Comparison of ENCODE assay signal across 21 mouse cellular contexts in genomic region chr3:52027972-52028371, GRCm38 (mm10).
DNase-seq lines count a peak whose midpoint lies in the region; ATAC-seq and TF ChIP-seq lines count a peak whose summit lies in the region.
"Had no signal": no experiment of that assay in that cellular context is flagged by ENCODE, and none has a peak within 500 bp of the region (broad histone marks: within the 10 kb centered on the region; RNA-seq: fewer than 3 reads in every experiment).

No protein-coding gene starts in this region.

- H3K4me3 ChIP-seq in forebrain, embryonic 11.5 days (ENCODE audit: low read depth, low read length), result no peak overlapping the region
- no peak overlapping the region for H3K4me3 ChIP-seq in forebrain, postnatal 0 days (ENCODE audit: low read depth, low read length)
- H3K4me3 ChIP-seq in lung, embryonic 16.5 days (ENCODE audit: low read length), result no peak overlapping the region
- H3K4me3 ChIP-seq in ES-Bruce4 (ENCODE audit: low read depth, low read length), result no peak overlapping the region
- H3K4me3 ChIP-seq: forebrain, embryonic 10.5 days; heart, adult 2 months; heart, embryonic 15.5 days; neural tube, embryonic 15.5 days had no signal

- WGBS in forebrain, embryonic 11.5 days, result 73% methylated on average over 7 of the region's 7 CpGs
- WGBS in forebrain, postnatal 0 days, result 80% methylated on average over 7 of the region's 7 CpGs
- 58% methylated on average over 7 of the region's 7 CpGs for WGBS in lung, embryonic 16.5 days

- 0 out of 2 replicates have a peak, but pooled peaks have one; percentile 40 for TF ChIP-seq EP300 in ES-Bruce4 (IDR thresholded peaks at IDR 0.05; ENCODE audit: insufficient read depth, low read depth, low read length)

- no peaks in the 10 kb centered on the region for H3K27me3 ChIP-seq in forebrain, embryonic 11.5 days (ENCODE audit: control insufficient read depth, insufficient read depth, low read length)
- no peaks in the 10 kb centered on the region for H3K27me3 ChIP-seq in forebrain, postnatal 0 days (ENCODE audit: insufficient read depth, low read length)
- H3K27me3 ChIP-seq in lung, embryonic 16.5 days (ENCODE audit: control insufficient read depth, insufficient read depth, low read depth, low read length), result no peaks in the 10 kb centered on the region
- H3K27me3 ChIP-seq in ES-Bruce4 (ENCODE audit: control insufficient read depth, insufficient read depth, low read length, poor library complexity, severe bottlenecking), result no peaks in the 10 kb centered on the region; the same call in 1 of the 2 replicates
- H3K27me3 ChIP-seq: heart, embryonic 15.5 days; neural tube, embryonic 15.5 days had no signal

- H3K27ac ChIP-seq in forebrain, embryonic 11.5 days (ENCODE audit: low read depth, low read length), result no peak overlapping the region
- no peak overlapping the region for H3K27ac ChIP-seq in forebrain, postnatal 0 days (ENCODE audit: low read depth, low read length)
- peak overlapping the region; percentile 68 for H3K27ac ChIP-seq in lung, embryonic 16.5 days (ENCODE audit: low read length)
- no peak overlapping the region for H3K27ac ChIP-seq in ES-Bruce4 (ENCODE audit: insufficient read depth, low read length)
- H3K27ac ChIP-seq: forebrain, embryonic 10.5 days; heart, adult 2 months; heart, embryonic 15.5 days; hindbrain, postnatal 0 days; neural tube, embryonic 15.5 days had no signal

- H3K4me1 ChIP-seq in forebrain, embryonic 11.5 days (replicated peaks; ENCODE audit: control insufficient read depth, insufficient read depth, low read length), result peaks cover 6% of the 10 kb centered on the region
- no peaks in the 10 kb centered on the region for H3K4me1 ChIP-seq in forebrain, postnatal 0 days (ENCODE audit: insufficient read depth)
- H3K4me1 ChIP-seq in lung, embryonic 16.5 days (replicated peaks; ENCODE audit: control insufficient read depth, insufficient read depth, low read length), result peaks cover 24% of the 10 kb centered on the region
- no peaks in the 10 kb centered on the region for H3K4me1 ChIP-seq in ES-Bruce4 (ENCODE audit: control insufficient read depth, insufficient read depth, low read length)

- peak; percentile 45 for DNase-seq in forebrain, embryonic 11.5 days (ENCODE audit: low spot score)
- no peak for DNase-seq in forebrain, postnatal 0 days
- DNase-seq in lung, postnatal 10 days, result no peak
- peak; percentile 40 for DNase-seq in lung, postnatal 36 days
- DNase-seq in adrenal gland, postnatal 10 days, result no peak
- no peak for DNase-seq in layer of hippocampus, postnatal 10 days (ENCODE audit: low spot score in 2 of 2)
- DNase-seq: adrenal gland, postnatal 36 days; cerebellum, adult 9-11 months; gastrocnemius, postnatal 25 days; heart, adult 2 months; kidney, adult 18-20 months; layer of hippocampus, adult 9-11 months; liver, postnatal 0 days; right cerebral cortex, adult 18-20 months; right cerebral cortex, postnatal 4 days had no signal

- H3K9ac ChIP-seq in forebrain, embryonic 11.5 days (ENCODE audit: low read length), result no peak overlapping the region
- H3K9ac ChIP-seq in forebrain, postnatal 0 days, result no peak overlapping the region
- H3K9ac ChIP-seq in lung, embryonic 16.5 days (ENCODE audit: low read length), result no peak overlapping the region
- H3K9ac ChIP-seq in ES-Bruce4 (ENCODE audit: low read depth, poor library complexity, severe bottlenecking), result no peak overlapping the region
- H3K9ac ChIP-seq: heart, embryonic 15.5 days; liver, postnatal 0 days; neural tube, embryonic 15.5 days had no signal

- H3K9me3 ChIP-seq in forebrain, embryonic 11.5 days (ENCODE audit: control insufficient read depth, low read length), result no peaks in the 10 kb centered on the region
- H3K9me3 ChIP-seq in forebrain, postnatal 0 days (ENCODE audit: low read length), result no peaks in the 10 kb centered on the region
- H3K9me3 ChIP-seq in lung, embryonic 16.5 days (ENCODE audit: control insufficient read depth, low read length), result no peaks in the 10 kb centered on the region
- no peaks in the 10 kb centered on the region for H3K9me3 ChIP-seq in ES-Bruce4 (replicated peaks; ENCODE audit: control insufficient read depth, insufficient read depth, low read length, poor library complexity, severe bottlenecking)
- H3K9me3 ChIP-seq: forebrain, embryonic 10.5 days; heart, embryonic 15.5 days; neural tube, embryonic 15.5 days had no signal

- no peak for TF ChIP-seq CTCF in forebrain, postnatal 0 days (IDR thresholded peaks at IDR 0.05; ENCODE audit: low read depth)
- no peak for TF ChIP-seq CTCF in ES-Bruce4 (IDR thresholded peaks at IDR 0.05; ENCODE audit: low read depth, low read length)

- ATAC-seq in forebrain, embryonic 11.5 days (replicated peaks; ENCODE audit: low FRiP score), result no peak
- no peak for ATAC-seq in forebrain, postnatal 0 days
- ATAC-seq in lung, embryonic 16.5 days (ENCODE audit: low read depth), result 0 out of 2 replicates have a peak, but pooled peaks have one; percentile 13
- ATAC-seq: hindbrain, postnatal 0 days; liver, postnatal 0 days had no signal

- H3K36me3 ChIP-seq in forebrain, embryonic 11.5 days (ENCODE audit: control insufficient read depth, insufficient read depth, low read length), result no peaks in the 10 kb centered on the region
- H3K36me3 ChIP-seq in forebrain, postnatal 0 days (ENCODE audit: insufficient read depth), result no peaks in the 10 kb centered on the region
- H3K36me3 ChIP-seq in lung, embryonic 16.5 days (ENCODE audit: control insufficient read depth, insufficient read depth, low read length), result no peaks in the 10 kb centered on the region
- no peaks in the 10 kb centered on the region for H3K36me3 ChIP-seq in ES-Bruce4 (ENCODE audit: control insufficient read depth, insufficient read depth, low read length, poor library complexity, severe bottlenecking)
- H3K36me3 ChIP-seq: forebrain, embryonic 10.5 days; heart, embryonic 15.5 days; neural tube, embryonic 15.5 days had no signal

- H3K4me2 ChIP-seq in forebrain, embryonic 11.5 days (ENCODE audit: low read depth, low read length, severe bottlenecking), result no peak overlapping the region
- no peak overlapping the region for H3K4me2 ChIP-seq in forebrain, postnatal 0 days (ENCODE audit: low read depth)
- H3K4me2 ChIP-seq in lung, embryonic 16.5 days (ENCODE audit: low read depth, low read length), result 0 out of 2 replicates have a peak overlapping the region, but pooled peaks have one; percentile 26
- H3K4me2 ChIP-seq: heart, embryonic 15.5 days; neural tube, embryonic 15.5 days had no signal

- TF ChIP-seq POLR2A in ES-Bruce4 (IDR thresholded peaks at IDR 0.05; ENCODE audit: insufficient read depth, low read length), result no peak

Comparison
In these comparisons a context has a peak if more than half of its experiments do, and no peak if none do; other contexts are left out.
1. DNase-seq: peak in forebrain, embryonic 11.5 days (single experiment) and lung, postnatal 36 days (single experiment); none in forebrain, postnatal 0 days (single experiment), lung, postnatal 10 days (single experiment), adrenal gland, postnatal 10 days (single experiment) and layer of hippocampus, postnatal 10 days (0 of 2).